Mouse (Mus musculus) neural tube, embryonic 13.5 days (tissue): ENCODE data around the gene Ifnk. TPM values are rescaled to one million over a fixed set of nuclear protein-coding genes. Genes with fewer than 3 reads are reported as not detected.

Experiments used
- ATAC-seq: fragments of 200-750 bp; cut with Nextera tagmentation; 2 replicates; pipeline ENCODE4 v1.8.0; 2017; ENCODE audit warnings: low read depth, mild to moderate bottlenecking, moderate TSS enrichment, moderate library complexity
- H3K27ac ChIP-seq: fragments of 300-500 bp; sonication (generic); replicated peaks from 2 replicates; pipeline ENCODE4 v1.5.1; 2015; ENCODE audit warnings: moderate library complexity, mild to moderate bottlenecking, inconsistent platforms
- H3K27me3 ChIP-seq: fragments of 300-500 bp; sonication (generic); 2 replicates; pipeline ENCODE4 v1.6.1; 2015; ENCODE audit warnings: mild to moderate bottlenecking, inconsistent platforms
- H3K36me3 ChIP-seq: fragments of 300-500 bp; sonication (generic); 2 replicates; pipeline ENCODE4 v1.6.1; 2015; ENCODE audit warnings: mild to moderate bottlenecking, inconsistent platforms
- H3K4me1 ChIP-seq: fragments of 300-500 bp; sonication (generic); replicated peaks from 2 replicates; pipeline ENCODE4 v1.6.1; 2015; ENCODE audit warnings: inconsistent platforms
- H3K4me2 ChIP-seq: fragments of 300-500 bp; sonication (generic); 2 replicates; pipeline ENCODE4 v1.6.1; 2015; ENCODE audit warnings: inconsistent platforms, mild to moderate bottlenecking, moderate library complexity
- H3K4me3 ChIP-seq: fragments of 300-500 bp; sonication (generic); 2 replicates; pipeline ENCODE4 v1.5.1; 2015; ENCODE audit warnings: mild to moderate bottlenecking, inconsistent platforms
- H3K9ac ChIP-seq: fragments of 300-500 bp; sonication (generic); 2 replicates; pipeline ENCODE4 v1.6.1; 2015; ENCODE audit warnings: moderate library complexity, mild to moderate bottlenecking, inconsistent platforms
- H3K9me3 ChIP-seq: fragments of 300-500 bp; sonication (generic); 2 replicates; pipeline ENCODE4 v1.6.1; 2016; ENCODE audit warnings: inconsistent platforms
- WGBS: fragments of 180-500 bp; shearing (Covaris S2); methylation state at CpG from one replicate; pipeline ENCODE4 v1.1.7; 2015; 5-methylcytosine and 5-hydroxymethylcytosine counted together
- polyA plus RNA-seq: library from polyadenylated mRNA; unstranded; fragments of >200 nt; fragmentation: Nextera tagmentation; extraction: Ambion mirVana; gene quantifications from 2 replicates; pipeline ENCODE4 v1.2.1, GENCODE M21; 2015

Gene Ifnk
- polyA plus RNA-seq, 1 experiment from 2014 or later = not detected

GRCm38 (mm10) chr4:35143472-35144102, 8.3 kb upstream of the Ifnk start:
- Histone ChIP-seq H3K27ac (no peak overlapping the region), H3K27me3 (no peaks in the 10 kb centered on the region), H3K4me2 (no peak overlapping the region), H3K9ac (no peak overlapping the region), H3K9me3 (no peaks in the 10 kb centered on the region), H3K4me3 (no peak overlapping the region), H3K36me3 (no peaks in the 10 kb centered on the region), H3K4me1 (no peaks in the 10 kb centered on the region)
- no peak for ATAC-seq
- WGBS = 76% methylated on average over 12 of the region's 12 CpGs

- Histone ChIP-seq H3K9me3 (no peaks in the 10 kb centered on the region), H3K4me2 (no peak overlapping the region), H3K27me3 (no peaks in the 10 kb centered on the region), H3K27ac (no peak overlapping the region), H3K4me3 (no peak overlapping the region), H3K9ac (no peak overlapping the region), H3K36me3 (no peaks in the 10 kb centered on the region), H3K4me1 (no peaks in the 10 kb centered on the region)
- 84% methylated on average over 10 of the region's 10 CpGs for WGBS
- no peak for ATAC-seq
Observed at GRCm38 (mm10) chr4:35145726-35146125, 6.1 kb upstream of the Ifnk start.

GRCm38 (mm10) chr4:35146597-35146996, 5.3 kb upstream of the Ifnk start:
- Histone ChIP-seq H3K27ac (no peak overlapping the region), H3K4me2 (no peak overlapping the region), H3K4me1 (no peaks in the 10 kb centered on the region), H3K9ac (no peak overlapping the region), H3K4me3 (no peak overlapping the region), H3K36me3 (no peaks in the 10 kb centered on the region), H3K27me3 (no peaks in the 10 kb centered on the region), H3K9me3 (no peaks in the 10 kb centered on the region)
- WGBS = 91% methylated on average over 5 of the region's 5 CpGs
- ATAC-seq = no peak

- Histone ChIP-seq H3K4me1 (no peaks in the 10 kb centered on the region), H3K9me3 (no peaks in the 10 kb centered on the region), H3K4me3 (no peak overlapping the region), H3K4me2 (no peak overlapping the region), H3K9ac (no peak overlapping the region), H3K27ac (no peak overlapping the region), H3K36me3 (no peaks in the 10 kb centered on the region), H3K27me3 (no peaks in the 10 kb centered on the region)
- WGBS = 88% methylated on average over 4 of the region's 4 CpGs
- ATAC-seq = no peak
Observed at GRCm38 (mm10) chr4:35148326-35148725, 3.5 kb upstream of the Ifnk start.

- Histone ChIP-seq H3K9ac (no peak overlapping the region), H3K4me1 (peaks cover 4% of the 10 kb centered on the region), H3K9me3 (no peaks in the 10 kb centered on the region), H3K27ac (no peak overlapping the region), H3K27me3 (no peaks in the 10 kb centered on the region), H3K4me3 (no peak overlapping the region), H3K36me3 (no peaks in the 10 kb centered on the region), H3K4me2 (no peak overlapping the region)
- no peak for ATAC-seq
- 91% methylated on average over 3 of the region's 3 CpGs for WGBS
Observed at GRCm38 (mm10) chr4:35150706-35151105, 1.1 kb upstream of the Ifnk start.

- Histone ChIP-seq H3K27ac (no peak overlapping the region), H3K4me2 (no peak overlapping the region), H3K27me3 (0 out of 2 replicates have a peak, but pooled peaks cover 5% of the 10 kb centered on the region), H3K4me3 (no peak overlapping the region), H3K4me1 (peaks cover 15% of the 10 kb centered on the region), H3K9me3 (no peaks in the 10 kb centered on the region), H3K36me3 (no peaks in the 10 kb centered on the region), H3K9ac (no peak overlapping the region)
- WGBS = 4% methylated on average over 3 of the region's 3 CpGs
- no peak for ATAC-seq
Observed at GRCm38 (mm10) chr4:35154051-35154450, 2.2 kb downstream of the Ifnk start.

- no peak overlapping the region for H3K27ac ChIP-seq
- WGBS = 23% methylated on average over 20 of the region's 20 CpGs
- no peak for ATAC-seq
Observed at GRCm38 (mm10) chr4:35155132-35155922, 3.5 kb downstream of the Ifnk start.

GRCm38 (mm10) chr4:35156149-35156611, 4.3 kb downstream of the Ifnk start:
- H3K9me3 ChIP-seq = no peaks in the 10 kb centered on the region
- H3K27me3 ChIP-seq = 0 out of 2 replicates have a peak, but pooled peaks cover 5% of the 10 kb centered on the region
- peak; percentile 64 for ATAC-seq
- H3K4me2 ChIP-seq = peak overlapping the region; percentile 97
- peaks cover 15% of the 10 kb centered on the region for H3K4me1 ChIP-seq
- WGBS = under 1% methylated on average over 26 of the region's 26 CpGs
- H3K27ac ChIP-seq = peak overlapping the region; percentile 34
- H3K9ac ChIP-seq = peak overlapping the region; percentile 72
- no peaks in the 10 kb centered on the region for H3K36me3 ChIP-seq
- peak overlapping the region; percentile 59 for H3K4me3 ChIP-seq

More at GRCm38 (mm10) chr4:35155132-35155922, 3.5 kb downstream of the Ifnk start:
- H3K4me1 ChIP-seq = peaks cover 15% of the 10 kb centered on the region
- H3K27me3 ChIP-seq = 0 out of 2 replicates have a peak, but pooled peaks cover 5% of the 10 kb centered on the region
- H3K9me3 ChIP-seq = no peaks in the 10 kb centered on the region
- peak overlapping the region; percentile 97 for H3K4me2 ChIP-seq
- peak overlapping the region; percentile 72 for H3K9ac ChIP-seq
- H3K4me3 ChIP-seq = peak overlapping the region; percentile 59
- H3K36me3 ChIP-seq = no peaks in the 10 kb centered on the region

- under 1% methylated on average over 50 of the region's 50 CpGs for WGBS
- 0 out of 2 replicates have a peak, but pooled peaks cover 5% of the 10 kb centered on the region for H3K27me3 ChIP-seq
- H3K9ac ChIP-seq = peak within 1 kb of the TSS; percentile 72
- peak within 1 kb of the TSS; percentile 59 for H3K4me3 ChIP-seq
- no peaks in the 10 kb centered on the region for H3K36me3 ChIP-seq
- peak within 1 kb of the TSS; percentile 97 for H3K4me2 ChIP-seq
- H3K4me1 ChIP-seq = peaks cover 15% of the 10 kb centered on the region
- H3K9me3 ChIP-seq = no peaks in the 10 kb centered on the region
- peak; percentile 89 for ATAC-seq
- H3K27ac ChIP-seq = peak within 1 kb of the TSS; percentile 34
Observed at GRCm38 (mm10) chr4:35156751-35157611, 5.1 kb downstream of the Ifnk start, which contains the start of gene Mob3b. Gene Mob3b (minus strand): TSS chr4:35157484.

- Histone ChIP-seq H3K27ac (no peak overlapping the region), H3K27me3 (0 out of 2 replicates have a peak, but pooled peaks cover 5% of the 10 kb centered on the region), H3K9ac (no peak overlapping the region), H3K36me3 (no peaks in the 10 kb centered on the region), H3K4me3 (no peak overlapping the region), H3K4me2 (peak overlapping the region; percentile 97; the same call in 1 of the 2 replicates), H3K4me1 (peaks cover 15% of the 10 kb centered on the region), H3K9me3 (no peaks in the 10 kb centered on the region)
- 66% methylated on average over 11 of the region's 11 CpGs for WGBS
- ATAC-seq = no peak
Observed at GRCm38 (mm10) chr4:35157815-35158214, 6.0 kb downstream of the Ifnk start.

- no peak for ATAC-seq
- H3K36me3 ChIP-seq = no peaks in the 10 kb centered on the region
- no peaks in the 10 kb centered on the region for H3K9me3 ChIP-seq
- H3K4me2 ChIP-seq = no peak overlapping the region
- H3K4me3 ChIP-seq = no peak overlapping the region
- 0 out of 2 replicates have a peak, but pooled peaks cover 3% of the 10 kb centered on the region for H3K4me1 ChIP-seq
- H3K27ac ChIP-seq = no peak overlapping the region
- no peaks in the 10 kb centered on the region for H3K27me3 ChIP-seq
- H3K9ac ChIP-seq = no peak overlapping the region
- 82% methylated on average over 2 of the region's 2 CpGs for WGBS
Observed at GRCm38 (mm10) chr4:35165275-35165674, 13.4 kb downstream of the Ifnk start.
